Mouse (Mus musculus): Measurements from ENCODE around the gene Rap1gds1. TPM values are rescaled to one million over a fixed set of nuclear protein-coding genes. Genes with fewer than 3 reads are reported as not detected.
A peak's percentile ranks its signal among the peaks of the same experiment; 100 is the strongest.

The Rap1gds1 gene
- polyA plus RNA-seq, 1 experiment from 2014 or later, result 14.6 TPM

DNA sequence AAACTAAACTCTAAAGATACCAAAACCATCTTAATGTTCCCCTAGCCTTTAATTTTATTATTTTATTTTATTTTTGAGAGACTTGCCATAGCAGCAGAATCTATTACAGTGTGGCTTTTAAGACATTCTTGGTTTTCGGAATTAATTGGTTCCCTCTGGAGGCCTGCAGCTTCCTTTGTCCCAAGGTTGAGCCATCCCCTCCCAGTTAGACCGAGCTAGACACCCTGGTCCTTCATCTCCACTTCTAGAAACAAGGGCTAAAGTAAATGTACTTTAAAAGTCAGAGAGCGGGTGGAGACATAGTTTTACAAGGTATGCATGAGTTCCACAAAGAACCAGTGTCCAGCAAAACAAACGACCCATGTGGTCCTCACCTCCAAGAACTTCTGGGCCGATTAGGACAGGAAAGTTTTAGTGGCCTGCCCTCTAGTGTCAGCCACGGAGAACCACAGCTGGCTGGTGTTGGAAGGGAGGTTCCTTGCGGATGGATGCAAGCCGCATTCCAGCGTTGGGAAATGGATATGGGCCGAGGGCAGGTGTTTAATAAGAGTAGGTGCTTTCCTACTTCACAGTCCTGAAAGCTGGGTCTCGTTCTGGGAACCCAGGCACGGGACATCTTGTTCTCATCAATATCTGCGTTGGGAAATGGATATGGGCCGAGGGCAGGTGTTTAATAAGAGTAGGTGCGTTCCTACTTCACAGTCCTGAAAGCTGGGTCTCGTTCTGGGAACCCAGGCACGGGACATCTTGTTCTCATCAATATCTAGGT lies 168.7 kb downstream of the Rap1gds1 start:
- no peak overlapping the region for H3K4me3 ChIP-seq (replicated peaks)
- no peaks in the 10 kb centered on the region for H3K9me3 ChIP-seq (replicated peaks)
- H3K9ac ChIP-seq, result no peak overlapping the region
- no peak for ATAC-seq (ENCODE audit: insufficient read depth)
- H3K27me3 ChIP-seq, result no peaks in the 10 kb centered on the region
- H3K4me2 ChIP-seq, result no peak overlapping the region
- no peak overlapping the region for H3K27ac ChIP-seq (replicated peaks)
- H3K4me1 ChIP-seq (replicated peaks), result no peaks in the 10 kb centered on the region
- no peaks in the 10 kb centered on the region for H3K36me3 ChIP-seq (replicated peaks)
- WGBS (ENCODE audit: insufficient replicate concordance), result 31% methylated on average over 17 of the region's 17 CpGs

DNA sequence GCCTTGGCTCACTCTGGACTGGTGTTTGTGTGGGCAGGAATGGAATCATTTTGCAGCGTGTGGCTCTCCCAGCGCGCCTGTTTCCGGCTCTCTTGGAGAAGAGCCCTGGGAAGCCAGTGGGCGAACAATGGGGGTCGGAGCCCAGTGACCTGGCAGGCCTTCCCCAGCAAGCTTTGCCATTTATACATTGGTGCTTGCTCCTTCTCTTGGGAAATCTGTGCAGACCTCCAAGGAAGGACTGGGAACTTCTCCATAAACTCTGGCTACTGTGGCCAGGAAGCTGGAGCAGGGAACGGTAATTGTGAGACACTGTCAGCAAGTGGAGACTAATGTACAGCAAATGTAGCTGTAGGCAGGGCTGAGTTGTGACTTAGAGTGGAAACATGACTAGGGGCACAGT lies 169.3 kb downstream of the Rap1gds1 start:
- Histone ChIP-seq H3K9ac (no peak overlapping the region), H3K27ac (replicated peaks) (no peak overlapping the region), H3K36me3 (replicated peaks) (no peaks in the 10 kb centered on the region), H3K4me2 (no peak overlapping the region), H3K9me3 (replicated peaks) (no peaks in the 10 kb centered on the region), H3K4me3 (replicated peaks) (no peak overlapping the region), H3K27me3 (no peaks in the 10 kb centered on the region), H3K4me1 (replicated peaks) (no peaks in the 10 kb centered on the region)
- WGBS (ENCODE audit: insufficient replicate concordance), result 76% methylated on average over 7 of the region's 7 CpGs
- no peak for ATAC-seq (ENCODE audit: insufficient read depth)

DNA sequence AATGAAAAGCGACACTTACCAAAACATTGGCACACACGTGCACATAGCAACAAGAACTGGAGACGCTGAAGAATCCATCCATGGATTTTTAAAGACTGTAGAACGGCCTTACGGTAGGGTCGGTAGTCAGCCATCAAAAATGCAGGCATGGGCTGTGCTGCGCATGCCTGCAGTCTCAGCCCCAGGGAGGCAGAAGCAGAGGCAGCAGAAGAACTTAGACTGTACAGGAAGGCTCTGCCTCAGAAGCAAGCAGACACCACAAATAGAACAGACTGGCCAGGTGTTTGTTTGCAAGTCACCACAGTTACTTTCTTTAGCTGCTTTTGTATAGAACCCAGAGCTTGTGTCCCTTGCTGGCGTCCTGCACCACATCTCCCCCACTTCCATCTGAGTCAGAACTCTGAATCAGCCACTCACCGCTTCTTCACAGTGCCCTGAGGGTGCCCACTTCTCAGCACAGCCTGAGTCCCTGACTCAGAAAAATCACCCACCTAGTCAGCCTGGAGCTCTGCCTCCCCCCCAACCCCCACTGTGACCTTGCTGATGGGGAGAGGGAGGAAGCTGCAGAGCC lies 174.3 kb downstream of the Rap1gds1 start:
- Histone ChIP-seq H3K27ac (replicated peaks) (no peak overlapping the region), H3K9ac (no peak overlapping the region), H3K4me1 (replicated peaks) (no peaks in the 10 kb centered on the region), H3K9me3 (replicated peaks) (no peaks in the 10 kb centered on the region), H3K4me3 (replicated peaks) (no peak overlapping the region), H3K27me3 (no peaks in the 10 kb centered on the region), H3K36me3 (replicated peaks) (no peaks in the 10 kb centered on the region), H3K4me2 (no peak overlapping the region)
- no peak for ATAC-seq (ENCODE audit: insufficient read depth)
- 78% methylated on average over 9 of the region's 9 CpGs for WGBS (ENCODE audit: insufficient replicate concordance)

DNA sequence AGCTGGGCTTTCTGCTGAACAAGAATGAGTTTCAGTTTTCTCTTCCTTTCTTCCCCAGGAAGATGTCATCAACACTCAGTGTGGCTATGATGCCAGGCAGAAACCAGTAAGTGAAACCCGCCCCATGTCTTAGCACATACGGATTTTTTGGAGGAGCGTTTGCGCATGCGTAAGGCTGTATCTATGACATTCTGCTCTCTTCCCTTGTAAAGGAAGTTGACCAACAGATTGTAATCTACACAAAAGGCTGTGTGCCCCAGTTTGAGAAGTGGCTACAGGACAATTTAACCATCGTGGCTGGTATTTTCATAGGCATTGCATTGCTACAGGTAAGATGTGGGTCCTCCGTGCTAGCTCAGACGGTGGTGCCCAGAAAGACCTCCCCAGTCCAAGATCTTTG lies 176.9 kb downstream of the Rap1gds1 start:
- Histone ChIP-seq H3K36me3 (replicated peaks) (no peaks in the 10 kb centered on the region), H3K27me3 (no peaks in the 10 kb centered on the region), H3K4me2 (no peak overlapping the region), H3K4me3 (replicated peaks) (no peak overlapping the region), H3K9me3 (replicated peaks) (no peaks in the 10 kb centered on the region), H3K9ac (no peak overlapping the region), H3K4me1 (replicated peaks) (peaks cover 8% of the 10 kb centered on the region), H3K27ac (replicated peaks) (no peak overlapping the region)
- no peak for ATAC-seq (ENCODE audit: insufficient read depth)
- WGBS (ENCODE audit: insufficient replicate concordance), result 80% methylated on average over 8 of the region's 8 CpGs

DNA sequence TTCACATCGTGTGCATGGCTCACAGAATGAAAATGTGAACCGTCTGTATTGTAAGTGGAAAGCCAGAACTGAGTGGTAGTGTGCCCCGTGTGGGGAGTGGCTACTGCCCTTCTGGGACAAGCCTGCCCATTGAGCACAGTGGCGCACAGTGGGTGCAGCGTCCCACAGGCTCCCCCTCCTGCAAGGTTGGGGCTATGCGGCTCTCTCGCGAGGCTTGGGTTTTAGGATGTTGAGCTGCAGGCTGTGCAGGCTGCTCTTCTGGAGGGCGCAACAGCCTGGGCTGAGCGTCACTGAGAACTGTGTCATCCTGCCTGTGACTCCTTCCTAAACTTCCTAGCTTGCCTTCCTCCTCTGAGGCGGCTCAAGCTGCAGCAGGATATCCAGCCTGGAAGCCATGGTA lies 177.5 kb downstream of the Rap1gds1 start:
- no peak for ATAC-seq (ENCODE audit: insufficient read depth)

DNA sequence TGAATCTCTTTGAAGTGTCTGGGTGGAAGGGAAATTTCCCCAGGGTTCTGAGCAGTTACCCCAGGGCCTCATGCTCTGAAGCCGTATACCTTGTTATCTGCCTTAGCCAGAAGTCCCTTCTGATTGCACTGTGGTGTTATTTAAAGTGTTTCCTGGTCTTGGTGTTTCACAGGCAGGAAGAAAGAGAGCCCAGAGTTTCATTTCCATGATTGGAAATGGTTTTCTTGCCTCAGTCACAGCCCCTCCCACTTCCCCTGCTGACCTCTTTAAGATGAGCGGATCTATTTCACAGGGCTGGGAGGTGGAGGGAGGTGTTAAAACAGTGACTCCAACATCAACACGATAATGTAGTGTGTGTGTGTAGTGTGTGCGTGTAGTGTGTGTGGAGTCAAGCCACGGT lies 181.5 kb downstream of the Rap1gds1 start:
- H3K4me3 ChIP-seq (replicated peaks), result no peak overlapping the region
- peaks cover 8% of the 10 kb centered on the region for H3K4me1 ChIP-seq (replicated peaks)
- ATAC-seq (ENCODE audit: insufficient read depth), result no peak
- no peak overlapping the region for H3K27ac ChIP-seq (replicated peaks)
- no peaks in the 10 kb centered on the region for H3K36me3 ChIP-seq (replicated peaks)
- no peaks in the 10 kb centered on the region for H3K9me3 ChIP-seq (replicated peaks)
- WGBS (ENCODE audit: insufficient replicate concordance), result 14% methylated on average over 5 of the region's 5 CpGs
- peak overlapping the region; percentile 5; the same call in 1 of the 2 replicates for H3K4me2 ChIP-seq
- no peak overlapping the region for H3K9ac ChIP-seq
- no peaks in the 10 kb centered on the region for H3K27me3 ChIP-seq

More for the DNA sequence above, 177.5 kb downstream of the Rap1gds1 start:
- Histone ChIP-seq H3K36me3 (replicated peaks) (no peaks in the 10 kb centered on the region), H3K4me2 (no peak overlapping the region), H3K4me1 (replicated peaks) (peaks cover 8% of the 10 kb centered on the region), H3K9me3 (replicated peaks) (no peaks in the 10 kb centered on the region), H3K4me3 (replicated peaks) (no peak overlapping the region), H3K9ac (no peak overlapping the region), H3K27ac (replicated peaks) (no peak overlapping the region), H3K27me3 (no peaks in the 10 kb centered on the region)
- 70% methylated on average over 11 of the region's 11 CpGs for WGBS (ENCODE audit: insufficient replicate concordance)

DNA sequence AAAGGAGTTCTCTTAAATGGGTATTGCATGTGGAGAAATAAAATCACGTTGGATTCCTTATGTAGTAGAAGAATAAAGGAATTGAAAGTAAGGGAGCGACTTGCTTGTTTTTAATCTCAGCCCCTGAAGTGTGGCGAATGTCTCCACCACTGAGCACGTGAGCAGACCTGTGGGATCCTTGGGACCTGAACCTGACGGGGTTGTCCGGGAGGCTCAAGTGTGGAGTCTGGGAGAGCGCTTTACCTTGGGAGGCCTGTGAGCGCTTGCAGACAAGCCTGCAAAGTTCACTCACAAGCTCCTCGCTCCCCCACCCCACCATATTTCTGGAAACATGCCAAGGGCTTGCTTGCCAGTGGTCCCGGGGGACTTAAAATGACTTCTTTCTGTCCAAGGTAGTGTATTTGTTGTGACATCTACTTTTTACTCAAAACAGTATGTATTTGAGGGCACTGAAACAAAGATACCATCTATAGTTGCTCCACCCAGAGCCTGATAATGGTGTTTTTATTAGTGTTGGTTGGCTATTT lies 185.2 kb downstream of the Rap1gds1 start:
- H3K4me2 ChIP-seq, result no peak overlapping the region
- H3K4me1 ChIP-seq (replicated peaks), result peaks cover 8% of the 10 kb centered on the region
- ATAC-seq (ENCODE audit: insufficient read depth), result no peak
- no peak overlapping the region for H3K27ac ChIP-seq (replicated peaks)
- no peaks in the 10 kb centered on the region for H3K27me3 ChIP-seq
- H3K9me3 ChIP-seq (replicated peaks), result no peaks in the 10 kb centered on the region
- no peak overlapping the region for H3K4me3 ChIP-seq (replicated peaks)
- 68% methylated on average over 10 of the region's 10 CpGs for WGBS (ENCODE audit: insufficient replicate concordance)
- no peaks in the 10 kb centered on the region for H3K36me3 ChIP-seq (replicated peaks)
- no peak overlapping the region for H3K9ac ChIP-seq

DNA sequence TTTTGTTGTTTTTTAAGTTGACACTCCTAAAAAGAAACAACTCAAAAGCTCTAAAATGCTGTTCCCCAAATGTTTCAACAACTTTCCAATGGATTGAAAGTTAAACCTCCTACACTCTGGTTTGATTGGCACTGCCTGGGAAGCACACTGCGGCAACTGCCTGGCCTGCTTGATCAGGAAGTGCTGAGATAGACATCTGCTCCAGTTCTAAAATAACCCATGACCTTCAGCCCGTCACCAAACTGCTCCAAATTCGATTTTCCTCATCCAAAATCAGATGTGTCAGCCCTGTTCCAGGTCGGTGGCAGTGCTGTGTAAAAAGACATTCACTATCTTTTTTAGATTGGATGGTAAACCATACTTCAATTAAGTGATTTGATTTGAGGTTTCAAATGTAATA lies 185.8 kb downstream of the Rap1gds1 start:
- Histone ChIP-seq H3K27ac (replicated peaks) (no peak overlapping the region), H3K27me3 (no peaks in the 10 kb centered on the region), H3K4me3 (replicated peaks) (no peak overlapping the region), H3K9me3 (replicated peaks) (no peaks in the 10 kb centered on the region), H3K9ac (no peak overlapping the region), H3K36me3 (replicated peaks) (no peaks in the 10 kb centered on the region), H3K4me1 (replicated peaks) (peaks cover 8% of the 10 kb centered on the region), H3K4me2 (no peak overlapping the region)
- no peak for ATAC-seq (ENCODE audit: insufficient read depth)
- WGBS (ENCODE audit: insufficient replicate concordance), result 20% methylated on average over 4 of the region's 4 CpGs

DNA sequence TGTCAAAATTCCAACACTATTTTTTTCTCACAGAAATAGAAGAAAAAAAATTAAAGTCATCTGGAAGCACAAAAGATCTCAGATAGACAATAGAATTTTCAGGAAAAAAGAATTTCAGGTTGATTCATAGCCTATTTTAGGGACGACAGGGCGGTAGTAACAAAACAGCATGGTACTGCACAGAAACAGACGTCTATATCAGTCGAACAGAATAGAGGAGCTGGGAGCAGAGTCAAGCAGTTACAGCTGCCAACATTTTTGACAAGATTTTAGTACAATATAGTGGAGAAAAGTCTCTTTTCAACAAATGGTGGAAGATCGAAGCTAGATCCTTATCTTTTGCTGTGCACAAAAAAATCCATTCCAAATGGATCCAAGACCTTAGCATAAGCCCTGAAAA lies 188.9 kb downstream of the Rap1gds1 start:
- 76% methylated on average over 5 of the region's 5 CpGs for WGBS (ENCODE audit: insufficient replicate concordance)
- Histone ChIP-seq H3K36me3 (replicated peaks) (no peaks in the 10 kb centered on the region), H3K4me2 (no peak overlapping the region), H3K9ac (no peak overlapping the region), H3K27me3 (no peaks in the 10 kb centered on the region), H3K9me3 (replicated peaks) (no peaks in the 10 kb centered on the region), H3K27ac (replicated peaks) (no peak overlapping the region), H3K4me1 (replicated peaks) (peaks cover 4% of the 10 kb centered on the region; the same call in 1 of the 2 replicates), H3K4me3 (replicated peaks) (no peak overlapping the region)
- ATAC-seq (ENCODE audit: insufficient read depth), result no peak

DNA sequence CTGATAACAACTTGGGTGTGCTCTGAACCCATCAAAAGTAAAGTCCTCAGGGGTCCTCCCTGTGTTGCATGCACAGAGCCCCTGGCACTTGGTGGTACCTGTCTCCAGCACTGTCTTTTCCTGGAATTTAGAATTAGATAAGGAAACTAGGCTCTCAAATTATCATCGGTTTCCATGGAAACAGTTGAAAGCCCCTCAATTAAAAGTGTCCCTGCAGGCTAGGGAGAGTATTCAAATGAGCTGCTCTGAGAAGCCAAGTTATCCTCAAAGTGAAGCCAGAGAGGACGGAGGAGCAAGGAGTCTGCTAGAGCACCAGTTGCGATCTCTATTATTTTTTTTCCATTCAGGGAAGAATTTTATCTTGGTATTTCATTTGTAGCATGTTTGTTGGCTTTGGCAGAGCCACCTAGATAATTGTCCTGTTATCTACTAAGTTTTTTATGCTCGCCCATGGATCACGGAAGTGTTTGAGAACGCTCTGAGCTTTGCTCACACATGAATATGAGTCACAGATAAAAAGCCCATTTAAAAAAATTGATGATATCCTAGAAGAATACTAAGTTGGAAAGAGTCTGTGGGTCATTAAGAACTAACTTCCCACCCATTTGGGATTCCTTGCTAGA lies 193.2 kb downstream of the Rap1gds1 start:
- Histone ChIP-seq H3K4me3 (replicated peaks) (no peak overlapping the region), H3K27ac (replicated peaks) (no peak overlapping the region), H3K36me3 (replicated peaks) (no peaks in the 10 kb centered on the region), H3K4me2 (no peak overlapping the region), H3K9me3 (replicated peaks) (no peaks in the 10 kb centered on the region), H3K9ac (no peak overlapping the region), H3K4me1 (replicated peaks) (peaks cover 4% of the 10 kb centered on the region; the same call in 1 of the 2 replicates), H3K27me3 (no peaks in the 10 kb centered on the region)
- ATAC-seq (ENCODE audit: insufficient read depth), result no peak
- WGBS (ENCODE audit: insufficient replicate concordance), result 40% methylated on average over 6 of the region's 6 CpGs

DNA sequence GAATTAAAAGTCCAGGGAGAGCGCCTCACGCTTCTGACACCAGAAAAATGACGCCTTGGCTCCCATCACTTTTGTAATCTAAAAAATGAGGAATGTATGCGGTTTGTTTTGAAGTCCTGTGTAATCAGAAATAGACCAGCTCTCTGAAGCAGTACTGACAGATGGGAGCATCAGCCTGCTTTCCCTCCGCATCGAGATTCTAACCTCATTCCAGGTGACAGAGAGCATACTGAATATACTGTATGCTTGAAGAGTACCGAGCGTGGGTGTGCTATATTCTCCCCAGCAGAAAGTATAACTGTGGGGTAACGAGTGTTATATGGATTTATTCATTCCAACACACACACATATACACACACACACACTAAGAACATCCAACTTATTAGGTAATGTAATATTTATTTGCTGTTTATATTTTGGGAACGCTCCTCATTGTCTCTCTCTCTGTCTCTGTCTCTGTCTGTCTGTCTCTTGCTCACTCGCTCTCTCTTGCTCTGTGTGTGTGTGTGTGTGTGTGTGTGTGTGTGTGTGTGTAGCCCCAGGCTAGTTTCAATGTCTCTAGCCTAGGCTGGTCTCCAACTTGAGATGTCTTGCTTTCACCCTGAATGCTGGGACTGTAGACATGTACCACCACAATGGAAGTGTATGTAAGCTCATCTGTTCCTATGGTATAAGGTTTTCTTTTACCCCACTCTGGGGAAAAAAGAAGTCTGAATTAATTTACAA lies 193.8 kb downstream of the Rap1gds1 start:
- H3K36me3 ChIP-seq (replicated peaks), result no peaks in the 10 kb centered on the region
- H3K27ac ChIP-seq (replicated peaks), result no peak overlapping the region
- no peak overlapping the region for H3K4me2 ChIP-seq
- no peaks in the 10 kb centered on the region for H3K9me3 ChIP-seq (replicated peaks)
- no peak overlapping the region for H3K4me3 ChIP-seq (replicated peaks)
- no peak overlapping the region for H3K9ac ChIP-seq
- no peaks in the 10 kb centered on the region for H3K27me3 ChIP-seq
- WGBS (ENCODE audit: insufficient replicate concordance), result 71% methylated on average over 11 of the region's 11 CpGs
- ATAC-seq (ENCODE audit: insufficient read depth), result no peak
- peaks cover 4% of the 10 kb centered on the region; the same call in 1 of the 2 replicates for H3K4me1 ChIP-seq (replicated peaks)
